Mouse (Mus musculus): Measurements from ENCODE around the gene Bicra. TPM values are rescaled to one million over a fixed set of nuclear protein-coding genes. Genes with fewer than 3 reads are reported as not detected.

Gene Bicra
- 4.9 and 5.7 TPM in 2 replicates for polyA plus RNA-seq (2014; fragmentation: Nextera tagmentation; extraction: Ambion mirVana)

GRCm38 (mm10) chr7:16047338-16048146 is at the start of gene Bicra:
Gene Bicra (minus strand): TSS chr7:16047921.
- ATAC-seq (replicated peaks; ENCODE audit: insufficient number of reproducible peaks, low FRiP score, low TSS enrichment), result peak; percentile 59
- H3K4me3 ChIP-seq (ENCODE audit: low read depth, low read length), result peak within 1 kb of the TSS; percentile 86
- no peaks in the 10 kb centered on the region for H3K36me3 ChIP-seq (ENCODE audit: control insufficient read depth, insufficient read depth, low read length)
- peaks cover 36% of the 10 kb centered on the region for H3K4me1 ChIP-seq (ENCODE audit: control insufficient read depth, insufficient read depth, low read length)
- peak within 1 kb of the TSS; percentile 92 for H3K4me2 ChIP-seq
- H3K9me3 ChIP-seq (replicated peaks; ENCODE audit: control insufficient read depth, low read length), result no peaks in the 10 kb centered on the region
- no peaks in the 10 kb centered on the region for H3K27me3 ChIP-seq (ENCODE audit: control insufficient read depth, insufficient read depth, low read length)
- H3K27ac ChIP-seq (ENCODE audit: low read depth, low read length), result peak within 1 kb of the TSS; percentile 91
- WGBS (ENCODE audit: insufficient replicate concordance), result under 1% methylated on average over 64 of the region's 69 CpGs
- H3K9ac ChIP-seq (ENCODE audit: low read depth, low read length), result peak within 1 kb of the TSS; percentile 98

DNA sequence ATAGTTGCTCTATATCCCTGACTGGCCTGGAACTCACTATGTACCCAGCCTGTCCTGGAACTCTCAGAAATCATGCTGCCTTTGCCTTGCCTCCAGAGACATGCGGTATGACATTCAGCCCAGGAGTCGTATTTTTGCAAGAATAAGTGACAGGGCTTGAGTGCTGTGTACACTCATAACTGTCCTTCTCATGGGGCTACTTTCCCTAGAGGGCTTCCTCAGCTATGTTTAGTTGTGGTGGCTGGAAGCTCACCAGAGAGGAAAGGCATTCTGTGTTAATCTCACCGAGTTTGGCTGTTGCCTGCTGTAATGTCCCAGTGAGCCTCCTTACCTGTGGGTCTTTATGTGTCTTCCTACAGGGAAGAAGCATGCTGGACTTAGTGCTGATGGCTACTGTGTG is 46.9 kb upstream of the Bicra start:
- no peaks in the 10 kb centered on the region for H3K27me3 ChIP-seq (ENCODE audit: control insufficient read depth, insufficient read depth, low read length)
- H3K9me3 ChIP-seq (replicated peaks; ENCODE audit: control insufficient read depth, low read length), result no peaks in the 10 kb centered on the region
- no peak for ATAC-seq (replicated peaks; ENCODE audit: insufficient number of reproducible peaks, low FRiP score, low TSS enrichment)
- peaks cover 9% of the 10 kb centered on the region for H3K4me1 ChIP-seq (ENCODE audit: control insufficient read depth, insufficient read depth, low read length)
- H3K4me3 ChIP-seq (ENCODE audit: low read depth, low read length), result no peak overlapping the region
- 63% methylated on average over 3 of the region's 3 CpGs for WGBS (ENCODE audit: insufficient replicate concordance)
- no peak overlapping the region for H3K4me2 ChIP-seq
- H3K27ac ChIP-seq (ENCODE audit: low read depth, low read length), result no peak overlapping the region
- no peak overlapping the region for H3K9ac ChIP-seq (ENCODE audit: low read depth, low read length)
- H3K36me3 ChIP-seq (ENCODE audit: control insufficient read depth, insufficient read depth, low read length), result no peaks in the 10 kb centered on the region

DNA sequence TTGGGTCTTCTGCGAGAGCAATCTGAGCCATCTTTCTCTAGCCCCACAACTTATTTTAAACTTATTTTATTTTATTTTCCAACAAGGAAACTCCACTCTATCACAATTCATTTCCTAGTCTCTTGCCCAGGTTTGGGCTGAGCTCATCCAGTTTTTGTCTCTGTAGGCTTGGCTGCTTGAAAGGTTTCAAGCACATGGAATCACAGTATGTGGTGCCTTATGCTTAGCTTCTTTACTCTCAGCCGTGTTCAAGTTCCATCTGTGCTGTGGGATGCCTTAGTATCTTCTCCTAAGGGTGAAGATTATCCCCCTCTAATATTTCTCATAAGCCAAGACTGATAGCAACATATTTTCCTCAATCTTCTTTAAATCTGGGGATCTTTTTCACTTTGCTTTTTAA is 39.9 kb upstream of the Bicra start:
- no peaks in the 10 kb centered on the region for H3K36me3 ChIP-seq (ENCODE audit: control insufficient read depth, insufficient read depth, low read length)
- no peak overlapping the region for H3K4me3 ChIP-seq (ENCODE audit: low read depth, low read length)
- H3K4me1 ChIP-seq (ENCODE audit: control insufficient read depth, insufficient read depth, low read length), result no peaks in the 10 kb centered on the region
- no peak overlapping the region for H3K27ac ChIP-seq (ENCODE audit: low read depth, low read length)
- 79% methylated on average over 2 of the region's 2 CpGs for WGBS (ENCODE audit: insufficient replicate concordance)
- H3K9me3 ChIP-seq (replicated peaks; ENCODE audit: control insufficient read depth, low read length), result no peaks in the 10 kb centered on the region
- H3K4me2 ChIP-seq, result no peak overlapping the region
- no peak for ATAC-seq (replicated peaks; ENCODE audit: insufficient number of reproducible peaks, low FRiP score, low TSS enrichment)
- no peak overlapping the region for H3K9ac ChIP-seq (ENCODE audit: low read depth, low read length)
- H3K27me3 ChIP-seq (ENCODE audit: control insufficient read depth, insufficient read depth, low read length), result no peaks in the 10 kb centered on the region

- no peaks in the 10 kb centered on the region for H3K36me3 ChIP-seq (ENCODE audit: control insufficient read depth, insufficient read depth, low read length)
- no peak overlapping the region for H3K4me3 ChIP-seq (ENCODE audit: low read depth, low read length)
- no peak overlapping the region for H3K9ac ChIP-seq (ENCODE audit: low read depth, low read length)
- no peaks in the 10 kb centered on the region for H3K4me1 ChIP-seq (ENCODE audit: control insufficient read depth, insufficient read depth, low read length)
- H3K27ac ChIP-seq (ENCODE audit: low read depth, low read length), result no peak overlapping the region
- WGBS (ENCODE audit: insufficient replicate concordance), result 39% methylated on average over 4 of the region's 4 CpGs
- no peaks in the 10 kb centered on the region for H3K27me3 ChIP-seq (ENCODE audit: control insufficient read depth, insufficient read depth, low read length)
- no peaks in the 10 kb centered on the region for H3K9me3 ChIP-seq (replicated peaks; ENCODE audit: control insufficient read depth, low read length)
- ATAC-seq (replicated peaks; ENCODE audit: insufficient number of reproducible peaks, low FRiP score, low TSS enrichment), result no peak
- H3K4me2 ChIP-seq, result no peak overlapping the region
These were observed 35.6 kb upstream of the Bicra start for GRCm38 (mm10) chr7:16083361-16083760.

GRCm38 (mm10) chr7:16080581-16080980 is 32.9 kb upstream of the Bicra start:
- WGBS (ENCODE audit: insufficient replicate concordance), result 65% methylated on average over 4 of the region's 4 CpGs
- H3K9me3 ChIP-seq (replicated peaks; ENCODE audit: control insufficient read depth, low read length), result no peaks in the 10 kb centered on the region
- H3K27ac ChIP-seq (ENCODE audit: low read depth, low read length), result no peak overlapping the region
- no peak overlapping the region for H3K4me2 ChIP-seq
- H3K9ac ChIP-seq (ENCODE audit: low read depth, low read length), result no peak overlapping the region
- no peaks in the 10 kb centered on the region for H3K4me1 ChIP-seq (ENCODE audit: control insufficient read depth, insufficient read depth, low read length)
- no peaks in the 10 kb centered on the region for H3K36me3 ChIP-seq (ENCODE audit: control insufficient read depth, insufficient read depth, low read length)
- 0 out of 2 replicates have a peak, but pooled peaks cover 2% of the 10 kb centered on the region for H3K27me3 ChIP-seq (ENCODE audit: control insufficient read depth, insufficient read depth, low read length)
- ATAC-seq (replicated peaks; ENCODE audit: insufficient number of reproducible peaks, low FRiP score, low TSS enrichment), result no peak
- H3K4me3 ChIP-seq (ENCODE audit: low read depth, low read length), result no peak overlapping the region

DNA sequence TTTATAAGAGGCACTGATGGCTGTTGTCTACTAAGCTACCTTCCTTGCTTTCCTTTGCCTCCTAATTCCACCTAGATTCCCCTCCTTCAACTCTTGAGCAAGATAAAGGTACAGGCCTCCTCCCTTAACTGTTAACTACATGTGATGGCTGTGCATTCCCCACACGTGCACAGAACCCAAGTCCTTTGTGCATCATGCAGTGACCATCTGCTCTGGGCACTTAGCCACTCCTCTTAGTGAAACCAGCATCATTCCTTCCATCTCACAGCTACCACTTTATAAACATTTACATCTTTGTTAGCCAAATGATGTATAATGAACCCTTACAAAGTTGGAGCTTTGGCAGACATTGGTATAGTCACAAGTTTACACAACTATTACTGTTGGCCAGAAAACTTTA is 32.2 kb upstream of the Bicra start:
- Histone ChIP-seq H3K4me2 (no peak overlapping the region), H3K27ac (ENCODE audit: low read depth, low read length) (no peak overlapping the region), H3K9ac (ENCODE audit: low read depth, low read length) (no peak overlapping the region), H3K27me3 (ENCODE audit: control insufficient read depth, insufficient read depth, low read length) (0 out of 2 replicates have a peak, but pooled peaks cover 2% of the 10 kb centered on the region), H3K36me3 (ENCODE audit: control insufficient read depth, insufficient read depth, low read length) (no peaks in the 10 kb centered on the region), H3K9me3 (replicated peaks; ENCODE audit: control insufficient read depth, low read length) (no peaks in the 10 kb centered on the region), H3K4me1 (ENCODE audit: control insufficient read depth, insufficient read depth, low read length) (no peaks in the 10 kb centered on the region), H3K4me3 (ENCODE audit: low read depth, low read length) (no peak overlapping the region)
- 63% methylated on average over 1 of the region's 1 CpGs for WGBS (ENCODE audit: insufficient replicate concordance)
- ATAC-seq (replicated peaks; ENCODE audit: insufficient number of reproducible peaks, low FRiP score, low TSS enrichment), result no peak

DNA sequence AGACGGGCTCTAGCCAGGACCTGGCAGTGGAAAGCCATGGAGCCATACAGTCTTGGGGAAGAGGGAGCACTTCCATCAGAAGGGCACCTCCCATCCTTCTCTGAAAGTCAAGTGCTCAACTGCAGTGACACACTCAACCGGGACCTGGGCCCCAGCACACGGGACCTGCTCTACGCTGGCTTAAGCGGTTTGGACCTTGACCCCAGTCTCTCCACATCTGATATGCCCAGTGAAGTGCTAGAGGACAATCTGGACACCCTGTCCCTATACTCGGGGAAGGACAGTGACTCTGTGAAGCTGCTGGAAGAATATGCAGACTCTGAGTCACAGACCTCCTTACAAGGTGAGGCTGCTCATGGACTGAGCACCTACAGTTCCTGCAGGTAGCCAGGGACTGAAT is 24.2 kb upstream of the Bicra start:
- no peak for ATAC-seq (replicated peaks; ENCODE audit: insufficient number of reproducible peaks, low FRiP score, low TSS enrichment)
- 72% methylated on average over 6 of the region's 6 CpGs for WGBS (ENCODE audit: insufficient replicate concordance)
- Histone ChIP-seq H3K4me2 (no peak overlapping the region), H3K36me3 (ENCODE audit: control insufficient read depth, insufficient read depth, low read length) (no peaks in the 10 kb centered on the region), H3K27me3 (ENCODE audit: control insufficient read depth, insufficient read depth, low read length) (0 out of 2 replicates have a peak, but pooled peaks cover 2% of the 10 kb centered on the region), H3K4me1 (ENCODE audit: control insufficient read depth, insufficient read depth, low read length) (no peaks in the 10 kb centered on the region), H3K27ac (ENCODE audit: low read depth, low read length) (no peak overlapping the region), H3K9me3 (replicated peaks; ENCODE audit: control insufficient read depth, low read length) (no peaks in the 10 kb centered on the region), H3K9ac (ENCODE audit: low read depth, low read length) (no peak overlapping the region), H3K4me3 (ENCODE audit: low read depth, low read length) (no peak overlapping the region)

GRCm38 (mm10) chr7:16070846-16071245 is 23.1 kb upstream of the Bicra start:
- Histone ChIP-seq H3K4me2 (no peak overlapping the region), H3K9me3 (replicated peaks; ENCODE audit: control insufficient read depth, low read length) (no peaks in the 10 kb centered on the region), H3K4me1 (ENCODE audit: control insufficient read depth, insufficient read depth, low read length) (no peaks in the 10 kb centered on the region), H3K36me3 (ENCODE audit: control insufficient read depth, insufficient read depth, low read length) (no peaks in the 10 kb centered on the region), H3K4me3 (ENCODE audit: low read depth, low read length) (no peak overlapping the region), H3K27me3 (ENCODE audit: control insufficient read depth, insufficient read depth, low read length) (no peaks in the 10 kb centered on the region), H3K27ac (ENCODE audit: low read depth, low read length) (no peak overlapping the region), H3K9ac (ENCODE audit: low read depth, low read length) (no peak overlapping the region)
- ATAC-seq (replicated peaks; ENCODE audit: insufficient number of reproducible peaks, low FRiP score, low TSS enrichment), result no peak

DNA sequence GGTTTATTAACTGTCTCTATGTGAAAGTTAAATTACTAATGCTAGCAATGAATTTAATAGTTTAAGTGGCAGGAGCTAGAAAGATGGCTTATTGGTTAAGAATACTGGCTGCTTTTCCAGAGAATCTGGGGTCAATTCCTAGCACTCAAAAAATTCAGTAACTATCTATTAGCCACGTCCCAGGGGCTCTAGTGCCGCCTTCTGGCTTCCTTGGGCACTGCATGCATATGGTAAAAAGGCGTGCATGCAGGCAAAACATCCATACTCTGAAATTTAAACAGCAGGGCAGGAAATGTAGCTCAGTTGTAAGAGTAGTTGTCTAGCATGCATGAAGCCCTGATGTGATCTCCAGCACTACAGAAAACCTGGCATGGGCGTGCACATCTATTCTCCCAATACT is 15.8 kb upstream of the Bicra start:
- H3K4me3 ChIP-seq (ENCODE audit: low read depth, low read length), result no peak overlapping the region
- H3K9ac ChIP-seq (ENCODE audit: low read depth, low read length), result no peak overlapping the region
- ATAC-seq (replicated peaks; ENCODE audit: insufficient number of reproducible peaks, low FRiP score, low TSS enrichment), result no peak
- peaks cover 24% of the 10 kb centered on the region for H3K27me3 ChIP-seq (ENCODE audit: control insufficient read depth, insufficient read depth, low read length)
- no peak overlapping the region for H3K27ac ChIP-seq (ENCODE audit: low read depth, low read length)
- H3K4me2 ChIP-seq, result no peak overlapping the region
- WGBS (ENCODE audit: insufficient replicate concordance), result 33% methylated on average over 4 of the region's 4 CpGs
- H3K9me3 ChIP-seq (replicated peaks; ENCODE audit: control insufficient read depth, low read length), result peaks cover 9% of the 10 kb centered on the region
- no peaks in the 10 kb centered on the region for H3K4me1 ChIP-seq (ENCODE audit: control insufficient read depth, insufficient read depth, low read length)
- H3K36me3 ChIP-seq (ENCODE audit: control insufficient read depth, insufficient read depth, low read length), result no peaks in the 10 kb centered on the region
